Mouse (Mus musculus): ENCODE data around the gene Rpl27. TPM values are rescaled to one million over a fixed set of nuclear protein-coding genes. Genes with fewer than 3 reads are reported as not detected.
A peak's percentile ranks its signal among the peaks of the same experiment; 100 is the strongest.

The Rpl27 gene
- polyA plus RNA-seq, 1 experiment from 2014 or later = 288 TPM

DNA sequence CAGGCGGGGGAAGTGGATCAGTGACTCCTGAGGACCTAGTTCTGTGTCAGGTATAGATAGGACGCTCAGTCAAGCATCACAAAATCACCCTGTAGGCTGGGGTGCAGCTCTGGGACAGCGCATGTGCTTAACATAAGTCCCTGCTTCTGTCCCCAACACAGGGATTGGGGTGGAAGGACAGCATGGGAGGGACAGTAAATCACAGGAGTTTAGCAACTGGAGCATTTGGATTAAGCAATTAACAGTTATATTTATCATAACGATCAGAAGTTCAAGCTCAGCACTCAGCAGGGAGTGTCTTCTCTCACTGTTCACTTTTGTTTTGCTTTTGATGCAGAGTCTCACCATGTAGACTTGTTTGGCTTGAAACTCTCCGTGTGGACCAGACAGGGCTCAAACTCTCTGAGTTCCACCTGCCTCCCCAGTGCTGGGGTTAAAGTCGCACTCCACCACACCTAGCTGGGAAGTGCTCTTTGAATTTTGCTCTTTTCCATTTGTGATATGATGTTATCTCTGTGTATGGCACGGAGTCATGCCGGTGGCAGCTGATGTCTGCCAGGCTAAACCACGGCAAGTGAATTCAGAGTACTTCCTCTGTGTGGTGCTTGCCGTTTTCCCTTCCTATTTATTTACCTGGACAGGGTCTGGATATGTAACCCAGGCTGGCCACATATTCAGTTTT is 10.1 kb downstream of the Rpl27 start:
- ATAC-seq = peak; percentile 58
- H3K9me3 ChIP-seq (ENCODE audit: control insufficient read depth, low read length) = no peaks in the 10 kb centered on the region
- no peaks in the 10 kb centered on the region for H3K36me3 ChIP-seq (ENCODE audit: control insufficient read depth, insufficient read depth, low read length)
- peak overlapping the region; percentile 25; the same call in 1 of the 2 replicates for H3K4me2 ChIP-seq (ENCODE audit: low read depth, low read length)
- no peak overlapping the region for H3K4me3 ChIP-seq (ENCODE audit: low read length)
- H3K4me1 ChIP-seq (ENCODE audit: control insufficient read depth, insufficient read depth, low read length) = peaks cover 21% of the 10 kb centered on the region
- H3K27me3 ChIP-seq (replicated peaks; ENCODE audit: control insufficient read depth, insufficient read depth, low read length) = no peaks in the 10 kb centered on the region
- no peak overlapping the region for H3K9ac ChIP-seq (ENCODE audit: low read depth, low read length)
- H3K27ac ChIP-seq (ENCODE audit: low read length) = peak overlapping the region; percentile 53
- WGBS = 59% methylated on average over 10 of the region's 10 CpGs

DNA sequence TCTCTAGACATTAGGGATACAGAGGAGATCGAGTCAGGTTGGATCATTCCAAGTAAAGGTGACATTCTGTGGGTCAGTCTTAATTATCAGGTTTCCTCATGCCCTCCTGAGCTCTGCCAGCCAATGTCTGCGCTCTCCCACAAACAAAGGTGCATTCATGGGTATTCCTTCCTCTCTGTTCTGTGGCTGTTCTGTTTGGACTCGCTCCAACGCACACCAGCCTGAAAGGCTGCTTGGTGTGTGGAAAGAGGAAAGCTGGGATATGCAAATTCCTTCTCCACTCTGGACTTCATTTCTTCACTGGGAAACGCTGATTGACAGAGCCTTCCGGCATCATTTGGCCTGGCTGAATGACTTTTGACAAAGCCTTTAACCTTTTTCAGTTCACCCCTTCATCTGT is 12.6 kb downstream of the Rpl27 start:
- H3K9ac ChIP-seq (ENCODE audit: low read depth, low read length) = no peak overlapping the region
- ATAC-seq = no peak
- H3K27ac ChIP-seq (ENCODE audit: low read length) = no peak overlapping the region
- H3K36me3 ChIP-seq (ENCODE audit: control insufficient read depth, insufficient read depth, low read length) = peaks cover 7% of the 10 kb centered on the region
- WGBS = 68% methylated on average over 6 of the region's 6 CpGs
- no peaks in the 10 kb centered on the region for H3K27me3 ChIP-seq (replicated peaks; ENCODE audit: control insufficient read depth, insufficient read depth, low read length)
- H3K4me2 ChIP-seq (ENCODE audit: low read depth, low read length) = no peak overlapping the region
- no peaks in the 10 kb centered on the region for H3K9me3 ChIP-seq (ENCODE audit: control insufficient read depth, low read length)
- peaks cover 20% of the 10 kb centered on the region for H3K4me1 ChIP-seq (ENCODE audit: control insufficient read depth, insufficient read depth, low read length)
- no peak overlapping the region for H3K4me3 ChIP-seq (ENCODE audit: low read length)

DNA sequence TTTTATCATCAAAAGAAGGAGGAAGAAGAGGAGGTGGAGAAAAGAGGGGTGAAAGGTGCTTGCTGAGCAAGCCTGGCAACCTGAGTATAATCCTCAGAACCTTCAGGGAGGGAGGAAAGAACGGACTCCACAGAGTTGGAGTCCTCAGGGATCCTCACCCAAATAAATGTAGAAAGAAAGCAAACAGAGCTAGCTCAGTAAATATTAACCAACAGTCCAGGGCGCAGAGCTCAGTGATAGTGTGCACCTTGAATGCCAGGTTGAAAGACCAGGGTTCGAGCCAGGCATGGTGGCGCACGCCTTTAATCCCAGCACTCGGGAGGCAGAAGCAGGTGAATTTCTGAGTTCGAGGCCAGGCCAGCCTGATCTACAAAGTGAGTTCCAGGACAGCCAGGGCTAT is 13.5 kb downstream of the Rpl27 start:
- Histone ChIP-seq H3K27ac (ENCODE audit: low read length) (0 out of 2 replicates have a peak overlapping the region, but pooled peaks have one; percentile 7), H3K27me3 (replicated peaks; ENCODE audit: control insufficient read depth, insufficient read depth, low read length) (no peaks in the 10 kb centered on the region), H3K4me1 (ENCODE audit: control insufficient read depth, insufficient read depth, low read length) (peaks cover 24% of the 10 kb centered on the region), H3K9ac (ENCODE audit: low read depth, low read length) (no peak overlapping the region), H3K9me3 (ENCODE audit: control insufficient read depth, low read length) (no peaks in the 10 kb centered on the region), H3K4me3 (ENCODE audit: low read length) (no peak overlapping the region), H3K36me3 (ENCODE audit: control insufficient read depth, insufficient read depth, low read length) (peaks cover 7% of the 10 kb centered on the region), H3K4me2 (ENCODE audit: low read depth, low read length) (no peak overlapping the region)
- ATAC-seq = no peak
- WGBS = 68% methylated on average over 7 of the region's 7 CpGs

DNA sequence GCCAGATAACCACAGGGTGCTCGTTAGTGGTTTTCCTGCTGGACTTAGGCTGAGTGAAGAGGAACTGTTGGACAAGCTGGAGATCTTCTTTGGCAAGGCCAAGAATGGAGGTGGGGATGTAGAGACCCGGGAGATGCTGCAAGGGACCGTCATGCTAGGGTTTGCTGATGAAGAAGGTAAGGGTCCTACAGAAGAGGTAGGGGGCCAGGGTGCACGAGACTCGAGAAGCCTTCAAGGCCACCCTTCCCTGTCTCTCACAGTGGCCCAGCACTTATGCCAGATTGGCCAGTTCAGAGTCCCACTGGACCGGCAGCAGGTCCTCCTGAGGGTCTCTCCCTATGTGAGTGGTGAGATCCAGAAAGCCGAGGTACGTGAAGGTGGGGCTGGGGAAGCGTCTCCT is 15.5 kb downstream of the Rpl27 start:
- peaks cover 13% of the 10 kb centered on the region for H3K36me3 ChIP-seq (ENCODE audit: control insufficient read depth, insufficient read depth, low read length)
- peaks cover 27% of the 10 kb centered on the region for H3K4me1 ChIP-seq (ENCODE audit: control insufficient read depth, insufficient read depth, low read length)
- ATAC-seq = no peak
- 89% methylated on average over 9 of the region's 9 CpGs for WGBS
- no peaks in the 10 kb centered on the region for H3K27me3 ChIP-seq (replicated peaks; ENCODE audit: control insufficient read depth, insufficient read depth, low read length)
- H3K4me2 ChIP-seq (ENCODE audit: low read depth, low read length) = no peak overlapping the region
- H3K4me3 ChIP-seq (ENCODE audit: low read length) = no peak overlapping the region
- H3K27ac ChIP-seq (ENCODE audit: low read length) = no peak overlapping the region
- no peak overlapping the region for H3K9ac ChIP-seq (ENCODE audit: low read depth, low read length)
- H3K9me3 ChIP-seq (ENCODE audit: control insufficient read depth, low read length) = no peaks in the 10 kb centered on the region

GRCm38 (mm10) chr11:101458217-101458616 is 16.1 kb downstream of the Rpl27 start:
- no peaks in the 10 kb centered on the region for H3K9me3 ChIP-seq (ENCODE audit: control insufficient read depth, low read length)
- H3K36me3 ChIP-seq (ENCODE audit: control insufficient read depth, insufficient read depth, low read length) = peaks cover 13% of the 10 kb centered on the region

DNA sequence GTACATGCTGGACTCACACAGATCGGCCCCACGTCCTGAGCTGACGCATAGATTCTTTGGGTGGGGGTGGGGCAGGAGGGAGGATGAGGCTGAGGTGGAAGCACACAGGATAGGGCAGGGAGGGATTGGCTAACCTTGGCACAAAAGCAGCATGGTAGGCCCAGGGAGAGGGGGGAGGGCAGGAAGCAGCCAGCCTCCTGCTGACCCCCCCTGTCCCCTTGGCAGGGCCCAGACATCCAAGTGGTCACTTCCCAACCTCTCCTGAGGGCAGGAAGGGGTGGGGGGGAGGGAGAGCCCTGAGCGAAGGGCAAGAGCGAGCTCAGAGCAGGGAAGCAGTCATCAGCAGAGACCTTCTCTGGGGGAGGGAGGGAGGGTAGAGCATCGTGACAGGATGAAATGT is 17.6 kb downstream of the Rpl27 start:
- ATAC-seq = no peak
- peaks cover 38% of the 10 kb centered on the region for H3K4me1 ChIP-seq (ENCODE audit: control insufficient read depth, insufficient read depth, low read length)
- WGBS = 53% methylated on average over 6 of the region's 6 CpGs
- H3K27ac ChIP-seq (ENCODE audit: low read length) = peak overlapping the region; percentile 37
- no peaks in the 10 kb centered on the region for H3K9me3 ChIP-seq (ENCODE audit: control insufficient read depth, low read length)
- no peaks in the 10 kb centered on the region for H3K27me3 ChIP-seq (replicated peaks; ENCODE audit: control insufficient read depth, insufficient read depth, low read length)
- H3K4me3 ChIP-seq (ENCODE audit: low read length) = no peak overlapping the region
- peaks cover 13% of the 10 kb centered on the region for H3K36me3 ChIP-seq (ENCODE audit: control insufficient read depth, insufficient read depth, low read length)
- no peak overlapping the region for H3K4me2 ChIP-seq (ENCODE audit: low read depth, low read length)
- 0 out of 2 replicates have a peak overlapping the region, but pooled peaks have one; percentile 14 for H3K9ac ChIP-seq (ENCODE audit: low read depth, low read length)

More at GRCm38 (mm10) chr11:101458217-101458616, 16.1 kb downstream of the Rpl27 start:
- 88% methylated on average over 12 of the region's 12 CpGs for WGBS
- Histone ChIP-seq H3K27me3 (replicated peaks; ENCODE audit: control insufficient read depth, insufficient read depth, low read length) (no peaks in the 10 kb centered on the region), H3K4me2 (ENCODE audit: low read depth, low read length) (no peak overlapping the region), H3K27ac (ENCODE audit: low read length) (no peak overlapping the region), H3K9ac (ENCODE audit: low read depth, low read length) (no peak overlapping the region), H3K4me3 (ENCODE audit: low read length) (no peak overlapping the region), H3K4me1 (ENCODE audit: control insufficient read depth, insufficient read depth, low read length) (peaks cover 30% of the 10 kb centered on the region)
- ATAC-seq = no peak

GRCm38 (mm10) chr11:101460321-101460720 is 18.2 kb downstream of the Rpl27 start:
- Histone ChIP-seq H3K27ac (ENCODE audit: low read length) (no peak overlapping the region), H3K27me3 (replicated peaks; ENCODE audit: control insufficient read depth, insufficient read depth, low read length) (no peaks in the 10 kb centered on the region), H3K36me3 (ENCODE audit: control insufficient read depth, insufficient read depth, low read length) (peaks cover 13% of the 10 kb centered on the region), H3K9ac (ENCODE audit: low read depth, low read length) (no peak overlapping the region), H3K4me1 (ENCODE audit: control insufficient read depth, insufficient read depth, low read length) (peaks cover 38% of the 10 kb centered on the region), H3K4me2 (ENCODE audit: low read depth, low read length) (no peak overlapping the region), H3K4me3 (ENCODE audit: low read length) (no peak overlapping the region), H3K9me3 (ENCODE audit: control insufficient read depth, low read length) (no peaks in the 10 kb centered on the region)
- 81% methylated on average over 15 of the region's 15 CpGs for WGBS
- ATAC-seq = no peak

- Histone ChIP-seq H3K27me3 (replicated peaks; ENCODE audit: control insufficient read depth, insufficient read depth, low read length) (no peaks in the 10 kb centered on the region), H3K4me3 (ENCODE audit: low read length) (no peak overlapping the region), H3K9ac (ENCODE audit: low read depth, low read length) (0 out of 2 replicates have a peak overlapping the region, but pooled peaks have one; percentile 16), H3K4me2 (ENCODE audit: low read depth, low read length) (no peak overlapping the region), H3K9me3 (ENCODE audit: control insufficient read depth, low read length) (no peaks in the 10 kb centered on the region), H3K36me3 (ENCODE audit: control insufficient read depth, insufficient read depth, low read length) (peaks cover 13% of the 10 kb centered on the region), H3K4me1 (ENCODE audit: control insufficient read depth, insufficient read depth, low read length) (peaks cover 37% of the 10 kb centered on the region), H3K27ac (ENCODE audit: low read length) (peak overlapping the region; percentile 92)
- 78% methylated on average over 14 of the region's 14 CpGs for WGBS
- no peak for ATAC-seq
Measured at GRCm38 (mm10) chr11:101462141-101462540, 20.0 kb downstream of the Rpl27 start.

DNA sequence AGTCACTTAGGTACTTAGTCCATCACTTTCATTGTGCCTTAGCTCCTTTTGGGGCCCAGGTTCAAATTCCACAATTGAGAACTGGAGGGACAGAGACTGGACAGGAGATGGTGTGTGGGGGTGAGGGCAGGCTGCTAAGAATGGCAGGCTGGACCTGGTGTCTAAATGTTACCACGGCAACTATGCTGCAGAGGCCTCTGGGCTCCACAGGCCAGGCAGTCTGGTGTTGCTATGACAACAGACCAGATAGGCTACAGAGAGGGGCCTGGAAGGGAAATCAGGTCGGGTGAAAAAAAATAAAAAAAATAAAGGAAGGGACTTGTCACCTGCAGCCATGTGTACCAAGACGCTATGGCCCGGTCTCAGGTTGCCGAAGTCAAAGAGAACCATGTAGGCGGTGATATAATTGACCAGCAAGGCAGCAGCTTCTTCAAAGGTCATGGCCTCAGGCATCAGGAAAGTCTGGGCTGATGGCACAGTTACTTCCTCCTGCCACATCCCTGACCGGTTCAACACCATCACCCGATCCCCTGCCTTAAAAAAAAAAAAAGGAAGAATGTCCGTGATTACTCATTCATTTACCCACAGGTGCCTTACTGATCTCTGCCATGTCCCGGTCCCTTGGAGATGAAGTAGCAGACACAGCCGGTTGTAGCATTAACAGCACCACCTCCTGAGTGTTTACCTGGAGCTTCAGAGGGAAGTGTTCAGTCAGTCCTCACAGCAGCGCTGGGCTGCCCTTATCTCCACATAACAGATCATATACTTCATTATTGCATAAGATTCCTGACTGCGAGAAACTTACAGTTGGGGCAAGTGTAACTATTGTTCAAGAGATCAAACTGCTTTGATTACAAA is 20.7 kb downstream of the Rpl27 start:
- Histone ChIP-seq H3K36me3 (ENCODE audit: control insufficient read depth, insufficient read depth, low read length) (peaks cover 10% of the 10 kb centered on the region), H3K4me3 (ENCODE audit: low read length) (no peak overlapping the region), H3K9me3 (ENCODE audit: control insufficient read depth, low read length) (no peaks in the 10 kb centered on the region), H3K4me2 (ENCODE audit: low read depth, low read length) (peak overlapping the region; percentile 93), H3K9ac (ENCODE audit: low read depth, low read length) (0 out of 2 replicates have a peak overlapping the region, but pooled peaks have one; percentile 16), H3K4me1 (ENCODE audit: control insufficient read depth, insufficient read depth, low read length) (peaks cover 39% of the 10 kb centered on the region), H3K27ac (ENCODE audit: low read length) (peak overlapping the region; percentile 92), H3K27me3 (replicated peaks; ENCODE audit: control insufficient read depth, insufficient read depth, low read length) (no peaks in the 10 kb centered on the region)
- 22% methylated on average over 13 of the region's 13 CpGs for WGBS
- peak; percentile 14 for ATAC-seq
